Mouse (Mus musculus) cortical plate, adult 2 months (tissue): ENCODE data around the gene Thada.

Experiments
- CTCF ChIP-seq: fragments of 200-500 bp; IDR thresholded peaks from 2 replicates; pipeline ENCODE4 v1.5.1; 2011; ENCODE audit warnings: mild to moderate bottlenecking, control low read depth, low read length; ENCODE audit not compliant: insufficient read depth; ENCODE audit errors: extremely low read depth
- POLR2A ChIP-seq: fragments of 200-500 bp; IDR thresholded peaks from 2 replicates; pipeline ENCODE4 v1.6.1; 2011; ENCODE audit warnings: mild to moderate bottlenecking, low read length, control low read depth; ENCODE audit not compliant: insufficient read depth; ENCODE audit errors: extremely low read depth

- TF ChIP-seq CTCF (peak; percentile 23; the same call in 1 of the 2 replicates), POLR2A (no peak)
Measured at GRCm38 (mm10) chr17:84421042-84421441, 45.0 kb downstream of the Thada start.
